Mouse (Mus musculus): ENCODE data around the gene Tex2.

DNA sequence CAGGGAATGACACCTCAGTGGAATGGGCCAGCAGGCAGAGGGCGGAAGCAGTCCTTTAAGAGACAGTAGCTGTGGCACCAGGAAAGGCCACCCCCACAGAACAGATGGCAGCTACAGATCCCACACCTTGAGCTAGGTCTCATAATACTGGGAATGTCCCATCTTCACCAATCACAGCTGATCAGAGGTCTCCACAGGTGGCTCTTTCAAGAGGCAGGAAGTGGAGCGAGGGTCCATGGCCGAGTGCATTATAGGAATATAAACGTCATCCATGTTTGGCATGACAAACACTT, 109.9 kb downstream of the Tex2 start:
- no peak for TF ChIP-seq CTCF (IDR thresholded peaks at IDR 0.05; ENCODE audit: control insufficient read depth, insufficient read depth, low read length)
- TF ChIP-seq POLR2A (IDR thresholded peaks at IDR 0.05; ENCODE audit: borderline replicate concordance, control insufficient read depth, low read depth, low read length) = no peak

All from bone marrow, adult 2 months (tissue).